Mouse (Mus musculus) subcutaneous adipose tissue, adult 2 months (tissue): ENCODE results near the gene Ap1m1. TPM values are rescaled to one million over a fixed set of nuclear protein-coding genes. Genes with fewer than 3 reads are reported as not detected.

ENCODE experiments used
- polyA plus RNA-seq: library from polyadenylated mRNA; depleted of rRNA; stranded (reverse); fragments of >200 nt; gene quantifications from 2 replicates; pipeline ENCODE4 v1.2.3, GENCODE M21; 2012; ENCODE audit warnings: low replicate concordance; rRNA removed

Ap1m1 gene
- 72.2 and 121 TPM in 2 replicates for polyA plus RNA-seq

GRCm38 (mm10) chr8:72239499-72240402 lies at the start of gene Ap1m1:
TSS of gene Ap1m1 (plus strand) at chr8:72240018.

GRCm38 (mm10) chr8:72212751-72213150 lies 27.1 kb upstream of the Ap1m1 start, which contains the start of gene Cib3:
TSS of gene Cib3 (minus strand) at chr8:72212837.

GRCm38 (mm10) chr8:72213536-72213935 lies 26.3 kb upstream of the Ap1m1 start, which contains the start of gene Gm11034:
TSS of gene Gm11034 (minus strand) at chr8:72213636.

GRCm38 (mm10) chr8:72219541-72220363 lies 20.1 kb upstream of the Ap1m1 start, which contains the start of gene Fam32a:
TSS of gene Fam32a (plus strand) at chr8:72219730.

GRCm38 (mm10) chr8:72305210-72305905 lies 65.5 kb downstream of the Ap1m1 start, which contains the start of gene Gm10282:
TSS of gene Gm10282 (minus strand) at chr8:72305260.

Other genes with a start within 250 kb of the Ap1m1 start
- gene Cyp4f18, start 230.4 kb upstream of the Ap1m1 start, polyA plus RNA-seq: 4.5 and 37.2 TPM in 2 replicates
- not detected in 2 replicates for gene Olfr372, start 198.8 kb upstream of the Ap1m1 start, polyA plus RNA-seq
- not detected in 2 replicates for gene Olfr373, start 156.8 kb upstream of the Ap1m1 start, polyA plus RNA-seq
- not detected in 2 replicates for gene Olfr374, start 133.0 kb upstream of the Ap1m1 start, polyA plus RNA-seq
- gene Tpm4, start 105.0 kb upstream of the Ap1m1 start, polyA plus RNA-seq: 119 and 139 TPM in 2 replicates
- gene Rab8a, start 78.8 kb upstream of the Ap1m1 start, polyA plus RNA-seq: 39.3 and 70.9 TPM in 2 replicates
- gene Hsh2d, start 50.4 kb upstream of the Ap1m1 start, polyA plus RNA-seq: 0.44 and 2.3 TPM in 2 replicates
- gene Cib3, start 27.2 kb upstream of the Ap1m1 start, polyA plus RNA-seq: 0.07 and 0.22 TPM in 2 replicates
- gene Gm11034, start 26.4 kb upstream of the Ap1m1 start, polyA plus RNA-seq: not detected in 2 replicates
- gene Fam32a, start 20.3 kb upstream of the Ap1m1 start, polyA plus RNA-seq: 55.5 and 67.0 TPM in 2 replicates
- gene Gm10282, start 65.2 kb downstream of the Ap1m1 start, polyA plus RNA-seq: 0.97 and 5.8 TPM in 2 replicates
- 40.8 and 44.3 TPM in 2 replicates for gene Klf2, start 79.0 kb downstream of the Ap1m1 start, polyA plus RNA-seq
- gene Eps15l1, start 181.4 kb downstream of the Ap1m1 start, polyA plus RNA-seq: 39.9 and 63.3 TPM in 2 replicates
- gene Calr3, start 203.9 kb downstream of the Ap1m1 start, polyA plus RNA-seq: 1.1 and 1.5 TPM in 2 replicates
- 12.2 and 12.9 TPM in 2 replicates for gene 1700030K09Rik, start 203.9 kb downstream of the Ap1m1 start, polyA plus RNA-seq
- 32.7 and 63.7 TPM in 2 replicates for gene Cherp, start 235.2 kb downstream of the Ap1m1 start, polyA plus RNA-seq